Mouse (Mus musculus): ENCODE results near the gene Muc3. TPM values are rescaled to one million over a fixed set of nuclear protein-coding genes. Genes with fewer than 3 reads are reported as not detected.
"Not testable (repeated sequence)": the region's sequence is repeated elsewhere in the genome, so short reads cannot be mapped to it uniquely, and the experiment has no call there.

The Muc3 gene
- total RNA-seq, 2 experiments from 2014 or later: not detected

GRCm38 (mm10) chr5:137129281-137129680 is 19.8 kb downstream of the Muc3 start:
- no peak for DNase-seq (ENCODE audit: low spot score in 2 of 2)
- intact Hi-C loops (cut with DNase I): no loop called here

GRCm38 (mm10) chr5:137123516-137123915 is 25.6 kb downstream of the Muc3 start:
- intact Hi-C loops (cut with DNase I): loop anchor here (2.0 kb wide), 1 partner anchor 163 kb away; the partner anchor contains the start of gene Ache
- no peak for DNase-seq (ENCODE audit: low spot score in 2 of 2)

- intact Hi-C loops (cut with DNase I): loop anchor here (2.0 kb wide), 1 partner anchor 164 kb away; the partner anchor contains the start of gene Ache
- DNase-seq (ENCODE audit: low spot score in 2 of 2): peak; percentile 52
These were observed 26.4 kb downstream of the Muc3 start for GRCm38 (mm10) chr5:137122686-137123193.

GRCm38 (mm10) chr5:137121280-137121679 is 27.8 kb downstream of the Muc3 start:
- intact Hi-C loops (cut with DNase I): no loop called here
- DNase-seq (ENCODE audit: low spot score in 2 of 2): no peak

- intact Hi-C loops (cut with DNase I): no loop called here
- DNase-seq (ENCODE audit: low spot score in 2 of 2): no peak
These were observed 30.2 kb downstream of the Muc3 start for GRCm38 (mm10) chr5:137118878-137119277.

GRCm38 (mm10) chr5:137117994-137118393 is 31.1 kb downstream of the Muc3 start:
- intact Hi-C loops (cut with DNase I); DNase-seq (ENCODE audit: low spot score in 2 of 2): not testable (repeated sequence)

GRCm38 (mm10) chr5:137116987-137117386 is 32.1 kb downstream of the Muc3 start:
- intact Hi-C loops (cut with DNase I): no loop called here
- no peak for DNase-seq (ENCODE audit: low spot score in 2 of 2)

- DNase-seq (ENCODE audit: low spot score in 2 of 2): peak in 1 of 2 experiments; percentile 25
- intact Hi-C loops (cut with DNase I): no loop called here
These were observed 33.0 kb downstream of the Muc3 start, which contains the start of gene Trim56 for GRCm38 (mm10) chr5:137115866-137116847. Gene Trim56, minus strand, starts transcription at chr5:137116209.

GRCm38 (mm10) chr5:137114891-137115561 is 34.1 kb downstream of the Muc3 start:
- intact Hi-C loops (cut with DNase I): no loop called here
- DNase-seq (ENCODE audit: low spot score in 2 of 2): no peak

GRCm38 (mm10) chr5:137111542-137112408 is 37.3 kb downstream of the Muc3 start:
- DNase-seq (ENCODE audit: low spot score in 2 of 2): no peak
- intact Hi-C loops (cut with DNase I): no loop called here

GRCm38 (mm10) chr5:137110863-137111262 is 38.3 kb downstream of the Muc3 start:
- no peak for DNase-seq (ENCODE audit: low spot score in 2 of 2)
- intact Hi-C loops (cut with DNase I): no loop called here

- DNase-seq (ENCODE audit: low spot score in 2 of 2): no peak
- intact Hi-C loops (cut with DNase I): loop anchor here (10.0 kb wide), 1 partner anchor 175 kb away; no protein-coding TSS in a partner anchor
These were observed 39.1 kb downstream of the Muc3 start for GRCm38 (mm10) chr5:137109941-137110593.

GRCm38 (mm10) chr5:137108111-137108510 is 41.0 kb downstream of the Muc3 start:
- no peak for DNase-seq (ENCODE audit: low spot score in 2 of 2)
- intact Hi-C loops (cut with DNase I): loop anchor here (10.0 kb wide), 1 partner anchor 173 kb away; no protein-coding TSS in a partner anchor

GRCm38 (mm10) chr5:137107670-137108069 is 41.5 kb downstream of the Muc3 start:
- intact Hi-C loops (cut with DNase I): loop anchor here (2.0 to 10.0 kb wide), 3 partner anchors 47 to 173 kb away; no protein-coding TSS in a partner anchor
- DNase-seq (ENCODE audit: low spot score in 2 of 2): no peak

- intact Hi-C loops (cut with DNase I): loop anchor here (2.0 to 10.0 kb wide), 3 partner anchors 46 to 172 kb away; no protein-coding TSS in a partner anchor
- DNase-seq (ENCODE audit: low spot score in 2 of 2): peak; percentile 75 to 82
These were observed 42.1 kb downstream of the Muc3 start for GRCm38 (mm10) chr5:137107024-137107423.

- intact Hi-C loops (cut with DNase I): loop anchor here (2.0 to 10.0 kb wide), 3 partner anchors 46 to 172 kb away; no protein-coding TSS in a partner anchor
- no peak for DNase-seq (ENCODE audit: low spot score in 2 of 2)
These were observed 42.7 kb downstream of the Muc3 start for GRCm38 (mm10) chr5:137106434-137106833.

- intact Hi-C loops (cut with DNase I): loop anchor here (10.0 kb wide), 1 partner anchor 169 kb away; no protein-coding TSS in a partner anchor
These were observed 45.2 kb downstream of the Muc3 start for GRCm38 (mm10) chr5:137103969-137104368.

More at GRCm38 (mm10) chr5:137103969-137104368, 45.2 kb downstream of the Muc3 start:
- no peak for DNase-seq (ENCODE audit: low spot score in 2 of 2)

All from left cerebral cortex, postnatal 36 days (tissue).